Mouse (Mus musculus) MEL (cell line): ENCODE data around the gene Dgcr2. TPM values are rescaled to one million over a fixed set of nuclear protein-coding genes. Genes with fewer than 3 reads are reported as not detected.

Experiments used
- DNase-seq: peaks from one replicate; pipeline ENCODE4 v3.0.0; 2011; ENCODE audit warnings: low read depth, low spot score
- H3K27ac ChIP-seq: 2 replicates; pipeline ENCODE4 v1.5.1; 2012; ENCODE audit warnings: low read depth, mild to moderate bottlenecking, control low read depth, low read length, moderate library complexity; ENCODE audit not compliant: control insufficient read depth
- H3K27me3 ChIP-seq, 2 experiments: fragments of 150-350 bp in 1 of 2; sonication (generic) in 1 of 2; 2 replicates each; pipeline ENCODE4 v1.6.1; 2012; ENCODE audit warnings: low read length in 2 of 2, mild to moderate bottlenecking in 2 of 2, improper control_type of control experiment in 1 of 2, moderate library complexity in 1 of 2; ENCODE audit not compliant: insufficient read depth in 2 of 2, control insufficient read depth in 1 of 2
- H3K36me3 ChIP-seq, 2 experiments: 2 replicates each; pipeline ENCODE4 v1.6.1; 2012 to 2014; ENCODE audit warnings: low read length in 2 of 2, improper control_type of control experiment in 1 of 2, inconsistent platforms in 1 of 2, mild to moderate bottlenecking in 1 of 2; ENCODE audit not compliant: insufficient read depth in 2 of 2, control insufficient read depth in 1 of 2
- H3K4me1 ChIP-seq, 2 experiments: fragments of 150-350 bp in 1 of 2; sonication (generic) in 1 of 2; 2 replicates each; pipeline ENCODE4 v1.6.1; 2012; ENCODE audit warnings: low read length in 2 of 2, improper control_type of control experiment in 1 of 2, mild to moderate bottlenecking in 1 of 2; ENCODE audit not compliant: insufficient read depth in 2 of 2, control insufficient read depth in 1 of 2
- H3K4me3 ChIP-seq, 2 experiments: fragments of 150-350 bp in 1 of 2; sonication (generic) in 1 of 2; 2 replicates each; pipeline ENCODE4 v1.5.1; 2012; ENCODE audit warnings: low read depth in 2 of 2, low read length in 2 of 2, mild to moderate bottlenecking in 2 of 2, moderate library complexity in 2 of 2, control low read depth in 1 of 2, improper control_type of control experiment in 1 of 2; ENCODE audit not compliant: control insufficient read depth in 1 of 2, insufficient read depth in 1 of 2
- H3K79me2 ChIP-seq: 2 replicates; pipeline ENCODE4 v1.6.1; 2012; ENCODE audit warnings: mild to moderate bottlenecking, low read length, moderate library complexity; ENCODE audit not compliant: control insufficient read depth, poor library complexity, insufficient read depth
- H3K9ac ChIP-seq: 2 replicates; pipeline ENCODE4 v1.6.1; 2012; ENCODE audit warnings: low read depth, mild to moderate bottlenecking, control low read depth, low read length, moderate library complexity; ENCODE audit not compliant: control insufficient read depth, poor library complexity, severe bottlenecking
- H3K9me3 ChIP-seq: fragments of 150-350 bp; sonication (generic); replicated peaks from 2 replicates; pipeline ENCODE4 v1.6.1; 2012; ENCODE audit warnings: mild to moderate bottlenecking, low read length, improper control_type of control experiment, moderate library complexity; ENCODE audit not compliant: insufficient read depth
- CHD1 ChIP-seq: IDR thresholded peaks from 2 replicates; pipeline ENCODE4 v1.6.1; 2012; ENCODE audit warnings: low read depth, mild to moderate bottlenecking, inconsistent platforms, low read length, improper control_type of control experiment
- CTCF ChIP-seq, 3 experiments: IDR thresholded peaks in 2 of 3; conservative IDR thresholded peaks in 1 of 3; 2 replicates each; pipeline ENCODE4 v1.5.1; 2011 to 2012; ENCODE audit warnings: low read length in 3 of 3, low read depth in 2 of 3, mild to moderate bottlenecking in 2 of 3, improper control_type of control experiment in 1 of 3, inconsistent platforms in 1 of 3, mixed read lengths in 1 of 3, moderate library complexity in 1 of 3; ENCODE audit not compliant: control insufficient read depth in 1 of 3, insufficient read depth in 1 of 3, poor library complexity in 1 of 3, severe bottlenecking in 1 of 3
- E2F4 ChIP-seq: IDR thresholded peaks from 2 replicates; pipeline ENCODE4 v1.6.1; 2011; ENCODE audit warnings: low read depth, low read length, improper control_type of control experiment, borderline replicate concordance
- ETS1 ChIP-seq: IDR thresholded peaks from 2 replicates; pipeline ENCODE4 v1.6.1; 2012; ENCODE audit warnings: low read depth, mild to moderate bottlenecking, inconsistent platforms, low read length, improper control_type of control experiment, moderate library complexity
- HCFC1 ChIP-seq: IDR thresholded peaks from 2 replicates; pipeline ENCODE4 v1.6.1; 2012; ENCODE audit warnings: low read depth, mild to moderate bottlenecking, inconsistent platforms, low read length, improper control_type of control experiment, moderate library complexity
- MAZ ChIP-seq: IDR thresholded peaks from 2 replicates; pipeline ENCODE4 v1.6.1; 2012; ENCODE audit warnings: low read depth, mild to moderate bottlenecking, inconsistent platforms, low read length, improper control_type of control experiment
- MXI1 ChIP-seq: IDR thresholded peaks from 2 replicates; pipeline ENCODE4 v1.6.1; 2011; ENCODE audit warnings: mild to moderate bottlenecking, low read depth, low read length, improper control_type of control experiment
- MYC ChIP-seq: IDR thresholded peaks from 2 replicates; pipeline ENCODE4 v1.6.1; 2011; ENCODE audit warnings: low read depth, mild to moderate bottlenecking, low read length, improper control_type of control experiment, moderate library complexity
- NELFE ChIP-seq: IDR thresholded peaks from 2 replicates; pipeline ENCODE4 v1.6.1; 2011; ENCODE audit warnings: low read depth, low read length, improper control_type of control experiment
- POLR2A ChIP-seq, 2 experiments: IDR thresholded peaks; 2 replicates each; pipeline ENCODE4 v1.6.1; 2011 to 2012; ENCODE audit warnings: low read length in 2 of 2, mild to moderate bottlenecking in 2 of 2, control low read depth in 1 of 2, improper control_type of control experiment in 1 of 2, low read depth in 1 of 2, moderate library complexity in 1 of 2; ENCODE audit not compliant: control insufficient read depth in 1 of 2, insufficient read depth in 1 of 2, poor library complexity in 1 of 2
- POLR2AphosphoS5 ChIP-seq: IDR thresholded peaks from 2 replicates; pipeline ENCODE4 v1.6.1; 2012; ENCODE audit warnings: low read depth, borderline replicate concordance, mild to moderate bottlenecking, inconsistent platforms, low read length, moderate library complexity, mixed read lengths
- RAD21 ChIP-seq: IDR thresholded peaks from 2 replicates; pipeline ENCODE4 v1.6.1; 2011; ENCODE audit warnings: mild to moderate bottlenecking, low read depth, low read length, improper control_type of control experiment
- RCOR1 ChIP-seq: IDR thresholded peaks from 2 replicates; pipeline ENCODE4 v1.6.1; 2012; ENCODE audit warnings: low read depth, mild to moderate bottlenecking, inconsistent platforms, low read length, improper control_type of control experiment
- SIN3A ChIP-seq: IDR thresholded peaks from 2 replicates; pipeline ENCODE4 v1.6.1; 2012; ENCODE audit warnings: low read length, improper control_type of control experiment, inconsistent platforms
- SMC3 ChIP-seq: IDR thresholded peaks from 2 replicates; pipeline ENCODE4 v1.6.1; 2011; ENCODE audit warnings: low read depth, low read length, improper control_type of control experiment
- ZKSCAN1 ChIP-seq: IDR thresholded peaks from 2 replicates; pipeline ENCODE4 v1.6.1; 2012; ENCODE audit warnings: low read depth, mild to moderate bottlenecking, inconsistent platforms, low read length, improper control_type of control experiment, moderate library complexity
- ZNF384 ChIP-seq: IDR thresholded peaks from 2 replicates; pipeline ENCODE4 v1.6.1; 2012; ENCODE audit warnings: low read depth, mild to moderate bottlenecking, inconsistent platforms, low read length, improper control_type of control experiment
- polyA plus RNA-seq, 2 experiments: library from polyadenylated mRNA; stranded (reverse) in 1 of 2; unstranded in 1 of 2; fragments of >175 nt in 1 of 2; fragments of >200 nt in 1 of 2; gene quantifications; 2 replicates each; pipeline versions ENCODE4 v1.2.1 to v1.2.4; 2012; ENCODE audit warnings: low replicate concordance in 2 of 2, low read depth in 1 of 2; ENCODE audit not compliant: insufficient read length in 2 of 2, insufficient read depth in 1 of 2, missing spikeins in 1 of 2
- total RNA-seq: library from RNA; depleted of rRNA; stranded (reverse); fragments of 300-350 nt; gene quantifications from 2 replicates; pipeline ENCODE4 v1.2.3, GENCODE M21; 2012

Gene Dgcr2
- total and polyA plus RNA-seq, 3 experiments: 37.1 to 53.7 TPM; not detected in 1

GRCm38 (mm10) chr16:17804449-17804912 is 93.9 kb downstream of the Dgcr2 start:
- H3K9me3 ChIP-seq: no peaks in the 10 kb centered on the region
- H3K36me3 ChIP-seq: peaks cover 0 to 5% of the 10 kb centered on the region in 2 experiments; a peak in 2 of 4 replicates
- TF ChIP-seq SIN3A (0 out of 2 replicates have a peak, but pooled peaks have one; percentile 18), MYC (no peak), HCFC1 (no peak; the same call in 1 of the 2 replicates), POLR2A (IDR thresholded peaks at IDR 0.05; ENCODE audit: control insufficient read depth in 1 of 2, insufficient read depth in 1 of 2, low read depth in 1 of 2, low read length in 2 of 2, poor library complexity in 1 of 2) (peak; percentile 26 to 57; a peak in 2 of 4 replicates), NELFE (peak; percentile 33; the same call in 1 of the 2 replicates), CTCF (IDR thresholded peaks at IDR 0.05 in 2 of 3, conservative IDR thresholded peaks at IDR 0.05 in 1 of 3; ENCODE audit: control insufficient read depth in 1 of 3, insufficient read depth in 1 of 3, low read depth in 2 of 3, low read length in 3 of 3, poor library complexity in 1 of 3, severe bottlenecking in 1 of 3) (no peak)
- peak; percentile 91 for DNase-seq
- peaks cover 5% of the 10 kb centered on the region; the same call in 1 of the 2 replicates for H3K79me2 ChIP-seq
- peak overlapping the region; percentile 24 for H3K27ac ChIP-seq
- no peaks in the 10 kb centered on the region for H3K27me3 ChIP-seq
- peak overlapping the region; percentile 71 for H3K9ac ChIP-seq
- peaks cover 2 to 33% of the 10 kb centered on the region in 2 experiments; a peak in 3 of 4 replicates for H3K4me1 ChIP-seq
- H3K4me3 ChIP-seq: peak overlapping the region; percentile 79 to 83

- H3K4me1 ChIP-seq: peaks cover 2 to 33% of the 10 kb centered on the region in 2 experiments; a peak in 3 of 4 replicates
- H3K79me2 ChIP-seq: peaks cover 5% of the 10 kb centered on the region; the same call in 1 of the 2 replicates
- peak overlapping the region; percentile 79 to 83; a peak in 3 of 4 replicates for H3K4me3 ChIP-seq
- TF ChIP-seq POLR2AphosphoS5 (no peak), MAZ (no peak), RAD21 (no peak), SMC3 (no peak), CHD1 (no peak), E2F4 (no peak), MXI1 (no peak), ETS1 (no peak), ZNF384 (no peak), RCOR1 (no peak), ZKSCAN1 (no peak), POLR2A (IDR thresholded peaks at IDR 0.05; ENCODE audit: control insufficient read depth in 1 of 2, insufficient read depth in 1 of 2, low read depth in 1 of 2, low read length in 2 of 2, poor library complexity in 1 of 2) (no peak)
- no peak for DNase-seq
- H3K27ac ChIP-seq: no peak overlapping the region
- H3K9ac ChIP-seq: peak overlapping the region; percentile 71
- no peaks in the 10 kb centered on the region for H3K9me3 ChIP-seq
- no peaks in the 10 kb centered on the region for H3K27me3 ChIP-seq
- H3K36me3 ChIP-seq: peaks cover 0 to 5% of the 10 kb centered on the region in 2 experiments; a peak in 2 of 4 replicates
These were observed 94.5 kb downstream of the Dgcr2 start for GRCm38 (mm10) chr16:17803675-17804448.
